Mouse (Mus musculus): ENCODE measurements at regions not wholly inside any gene's neighbourhood (a gene's known extent, or its start where the extent isn't known, plus 50 kb on each side); places are given as distances from the start of the nearest gene placed in this dataset.

- no peak for DNase-seq
Observed at GRCm38 (mm10) chr4:12837097-12837426, 665.2 kb upstream of the Fam92a start.

GRCm38 (mm10) chr4:12836326-12837096 is 664.7 kb upstream of the Fam92a start:
- DNase-seq: no peak

- no peak for DNase-seq
Observed at GRCm38 (mm10) chr4:12826419-12826818, 654.6 kb upstream of the Fam92a start.

- DNase-seq: no peak
Observed at GRCm38 (mm10) chr4:12814251-12814650, 642.4 kb upstream of the Fam92a start.

GRCm38 (mm10) chr4:12801186-12801585 is 629.4 kb upstream of the Fam92a start:
- no peak for DNase-seq

- no peak for DNase-seq
Observed at GRCm38 (mm10) chr4:12799564-12799963, 627.7 kb upstream of the Fam92a start.

GRCm38 (mm10) chr4:12792764-12793422 is 621.1 kb upstream of the Fam92a start:
- no peak for DNase-seq

GRCm38 (mm10) chr4:12791786-12792674 is 620.2 kb upstream of the Fam92a start:
- no peak for DNase-seq

- no peak for DNase-seq
Observed at GRCm38 (mm10) chr4:12785840-12786239, 614.0 kb upstream of the Fam92a start.

- no peak for DNase-seq
Observed at GRCm38 (mm10) chr4:12784479-12784878, 612.7 kb upstream of the Fam92a start.

- DNase-seq: no peak
Observed at GRCm38 (mm10) chr4:12784068-12784467, 612.3 kb upstream of the Fam92a start.

GRCm38 (mm10) chr4:12781969-12782904 is 610.4 kb upstream of the Fam92a start:
- DNase-seq: no peak

GRCm38 (mm10) chr4:12780254-12780653 is 608.4 kb upstream of the Fam92a start:
- no peak for DNase-seq

GRCm38 (mm10) chr4:12779211-12779610 is 607.4 kb upstream of the Fam92a start:
- DNase-seq: no peak

GRCm38 (mm10) chr4:12778163-12778562 is 606.3 kb upstream of the Fam92a start:
- no peak for DNase-seq

- no peak for DNase-seq
Observed at GRCm38 (mm10) chr4:12776217-12776578, 604.4 kb upstream of the Fam92a start.

- DNase-seq: no peak
Observed at GRCm38 (mm10) chr4:12775524-12776216, 603.9 kb upstream of the Fam92a start.

GRCm38 (mm10) chr4:12775090-12775489 is 603.3 kb upstream of the Fam92a start:
- no peak for DNase-seq

GRCm38 (mm10) chr4:12774671-12775070 is 602.9 kb upstream of the Fam92a start:
- DNase-seq: no peak

GRCm38 (mm10) chr4:12773201-12773600 is 601.4 kb upstream of the Fam92a start:
- DNase-seq: no peak

GRCm38 (mm10) chr4:12770131-12770780 is 598.4 kb upstream of the Fam92a start:
- no peak for DNase-seq
